Mouse (Mus musculus) cerebellum, adult 18-20 months (tissue): ENCODE measurements around the gene Aifm1.
"Not testable (repeated sequence)": the region's sequence is repeated elsewhere in the genome, so short reads cannot be mapped to it uniquely, and the experiment has no call there.

Source experiments
- DNase-seq, 2 experiments: peaks; one replicate each; pipeline ENCODE4 v3.0.0; 2021

Aifm1 gene

DNA sequence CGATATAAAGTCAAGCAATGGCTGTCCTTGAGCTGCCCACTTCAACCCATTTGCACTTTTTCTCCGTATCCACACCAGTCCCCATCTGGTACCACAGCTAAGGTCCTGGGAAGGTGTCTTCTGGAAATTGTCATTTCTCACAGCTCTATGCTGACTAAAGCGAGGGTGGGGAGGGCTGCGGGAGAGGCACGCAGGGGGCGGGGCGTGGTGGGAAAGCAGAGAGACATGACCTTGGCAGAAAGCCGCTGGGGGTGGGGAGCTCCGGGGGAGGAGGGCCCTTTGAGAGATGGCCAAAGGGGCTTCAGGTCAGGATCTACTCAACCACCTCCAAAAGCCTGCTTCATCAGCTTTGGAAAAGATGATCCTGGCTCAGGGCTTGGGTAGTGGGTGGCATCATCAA lies 58.3 kb downstream of the Aifm1 start:
- DNase-seq: no peak

GRCm38 (mm10) chrX:48454495-48454878 lies 58.9 kb downstream of the Aifm1 start:
- DNase-seq: no peak

DNA sequence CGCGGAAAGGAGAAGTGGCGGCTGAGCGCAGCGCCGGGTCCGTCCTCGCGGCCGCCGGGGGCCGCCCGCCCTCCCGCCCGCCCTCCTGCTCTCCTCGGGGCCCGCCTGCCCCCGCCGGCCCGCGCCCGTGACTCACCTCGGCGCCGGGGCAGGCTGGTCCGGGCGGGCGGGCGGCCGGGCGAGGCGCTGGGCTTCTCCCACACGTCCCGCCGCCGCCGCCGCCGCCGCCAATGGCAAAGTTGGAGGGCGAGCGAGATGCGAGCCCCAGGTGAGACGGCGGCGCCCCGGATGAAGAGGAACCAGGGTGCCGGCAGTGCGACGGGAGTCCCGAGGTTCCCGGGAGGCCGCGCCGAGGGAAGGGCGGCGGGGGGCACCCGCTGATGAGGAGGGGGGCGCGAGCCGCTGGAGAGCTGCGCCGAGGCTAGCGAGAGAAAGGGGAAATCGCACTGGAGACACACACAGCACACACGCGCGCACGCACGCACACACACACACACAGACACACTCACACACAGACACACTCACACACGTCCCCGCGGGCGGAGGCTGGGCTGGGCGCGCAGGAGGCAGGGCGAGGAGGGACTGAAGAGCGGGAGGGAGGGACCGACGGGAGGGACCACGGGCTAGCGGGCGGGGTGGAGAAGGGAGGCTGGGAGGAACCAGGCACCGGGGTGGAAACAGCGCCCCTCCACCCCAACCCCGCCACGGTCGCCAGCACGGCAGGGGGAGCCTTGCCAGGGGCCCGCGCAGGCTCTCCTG lies 59.4 kb downstream of the Aifm1 start:
- no peak for DNase-seq

DNA sequence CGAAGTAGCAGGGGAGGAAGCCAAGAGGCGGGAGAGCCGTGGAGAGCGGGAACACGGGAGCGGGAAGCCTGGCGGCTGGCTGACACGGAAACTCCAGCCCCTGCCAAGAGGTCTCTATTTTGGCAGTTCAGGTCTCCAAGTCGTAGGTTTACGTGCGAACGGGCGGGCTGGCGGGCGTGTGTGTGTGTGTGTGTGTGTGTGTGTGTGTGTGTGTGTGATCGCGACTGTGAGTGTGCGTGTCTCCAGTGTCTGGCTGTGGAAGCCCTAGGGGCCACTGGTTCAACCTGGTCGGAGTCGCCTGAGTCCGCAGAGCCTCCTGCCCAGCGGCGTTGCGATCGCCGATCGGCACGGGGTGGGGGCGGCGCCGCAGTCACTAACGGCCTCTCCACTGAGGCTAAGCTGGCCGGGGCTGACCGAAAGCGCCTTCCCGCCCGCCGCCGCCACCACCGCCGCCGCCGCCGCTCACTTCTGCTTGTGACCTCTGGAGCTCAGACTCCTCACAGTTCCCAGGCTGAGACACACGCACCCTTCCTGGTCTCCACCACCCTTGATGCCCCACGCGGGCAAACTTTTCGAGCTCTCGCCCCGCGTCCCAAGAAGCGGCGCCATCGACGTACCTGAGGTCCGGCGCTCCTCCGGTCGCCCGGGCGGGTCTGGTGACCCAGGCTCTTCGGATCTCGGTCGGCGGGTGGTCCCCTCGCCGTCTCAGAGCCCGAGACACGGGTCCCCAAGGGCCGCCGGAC lies 60.3 kb downstream of the Aifm1 start:
- DNase-seq: no peak

DNA sequence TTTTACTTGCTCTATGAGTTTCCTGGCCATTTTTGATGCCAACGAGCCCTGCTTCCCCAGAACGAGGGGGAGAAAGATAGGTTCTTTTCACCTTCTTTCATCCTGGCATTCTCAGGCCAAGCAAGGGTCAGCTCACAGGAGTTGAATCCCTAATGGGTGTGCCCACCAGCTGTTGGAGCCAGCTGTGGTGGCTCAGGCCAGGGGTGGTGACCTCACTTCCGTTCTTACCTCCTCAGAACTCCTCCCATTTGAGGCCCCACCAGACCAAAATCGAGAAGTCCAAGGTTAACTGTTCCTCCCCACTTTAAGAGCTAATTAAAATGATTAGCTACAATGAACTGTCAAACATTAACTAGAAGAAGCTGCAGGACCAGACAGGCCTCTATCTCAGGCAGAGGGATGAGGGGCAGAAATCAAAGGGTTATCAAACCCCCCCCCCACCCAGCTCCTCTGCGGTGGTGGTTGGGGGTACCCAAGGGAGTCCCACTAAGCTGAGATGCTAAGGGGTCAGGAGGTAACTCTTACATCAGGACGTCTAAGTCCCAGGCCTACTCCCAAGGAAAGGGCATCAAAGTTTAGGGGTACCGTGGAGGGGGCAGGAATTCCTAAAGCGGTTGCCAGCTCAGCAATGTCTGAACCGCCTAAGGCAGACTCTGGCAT lies 61.0 kb downstream of the Aifm1 start:
- no peak for DNase-seq

DNA sequence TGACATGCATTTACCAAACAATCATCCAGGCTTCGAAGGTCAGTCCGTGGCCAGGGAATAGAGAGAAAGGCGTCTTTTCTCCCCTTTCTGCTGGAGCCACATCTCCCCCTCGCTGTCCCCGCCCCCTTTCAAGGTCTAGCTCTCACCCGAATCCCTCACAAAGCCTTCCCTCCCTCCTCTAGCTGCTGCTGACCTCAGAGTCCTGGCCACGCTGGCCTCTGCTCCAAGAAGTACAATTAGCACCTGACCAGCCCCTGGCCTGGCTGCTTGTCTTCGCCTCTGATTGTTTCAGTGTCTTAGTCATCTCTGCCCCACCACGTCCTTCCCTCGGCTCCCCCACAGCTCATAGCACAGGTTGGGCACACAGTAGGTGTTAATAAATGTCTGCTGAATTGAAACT lies 63.7 kb downstream of the Aifm1 start:
- no peak for DNase-seq

DNA sequence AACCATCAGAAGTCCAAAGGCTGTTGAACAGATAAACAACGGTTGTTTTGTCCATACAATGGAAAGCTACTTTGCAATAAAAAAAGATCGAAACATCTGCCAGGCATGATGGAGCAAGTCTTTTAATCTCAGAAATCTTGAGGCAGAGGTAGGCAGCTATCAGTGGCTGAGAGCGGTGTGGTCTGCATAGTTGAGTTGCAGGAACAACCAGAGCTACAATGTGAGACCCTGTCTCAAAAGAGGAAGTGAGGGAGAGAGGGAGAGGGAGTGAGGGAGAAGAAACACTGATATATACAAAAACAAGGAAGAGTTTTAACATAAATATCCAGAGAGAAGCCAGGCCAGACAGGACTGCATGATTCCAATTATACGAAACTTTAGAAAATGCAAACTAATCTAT lies 68.7 kb downstream of the Aifm1 start:
- DNase-seq: no peak

DNA sequence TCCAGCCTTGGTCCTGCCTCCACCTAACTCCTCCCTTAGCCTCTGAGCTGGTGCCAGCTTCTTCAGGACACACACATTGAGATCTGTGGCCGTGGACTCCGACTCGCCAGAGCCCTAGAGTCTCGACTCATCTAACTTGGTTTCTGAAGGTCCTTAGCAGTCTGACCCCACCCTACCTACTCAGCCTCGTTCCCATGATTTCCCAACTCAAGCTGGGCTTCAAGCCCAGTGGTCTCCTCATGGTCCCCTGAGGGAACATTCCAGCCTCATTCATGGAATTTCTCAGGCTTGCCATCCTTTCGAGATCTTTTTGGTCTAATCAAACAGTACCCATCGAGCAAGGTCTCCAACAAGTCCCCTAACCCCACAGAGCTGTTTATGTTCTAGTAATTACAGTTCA lies 71.4 kb downstream of the Aifm1 start:
- no peak for DNase-seq

DNA sequence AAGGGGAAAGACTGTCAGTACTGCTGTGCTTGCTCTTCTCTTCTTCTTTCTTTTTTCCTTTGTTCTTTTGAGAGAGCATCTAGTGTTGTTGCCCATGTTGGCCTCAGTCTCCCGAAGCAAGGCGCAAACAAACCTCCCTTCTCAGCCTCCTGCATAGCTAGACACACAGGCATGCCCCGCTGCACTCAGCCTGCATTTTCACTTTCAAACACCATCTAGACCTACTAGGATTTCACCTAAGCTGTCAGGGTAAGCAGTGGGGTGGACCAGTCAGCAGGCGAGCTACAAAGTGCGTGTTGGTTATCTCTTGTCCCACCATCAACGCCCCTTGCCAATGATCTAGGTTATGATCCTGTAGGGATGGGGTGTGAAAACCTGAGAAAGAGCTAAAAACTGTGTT lies 71.8 kb downstream of the Aifm1 start:
- DNase-seq: no peak

GRCm38 (mm10) chrX:48439036-48439435 lies 74.3 kb downstream of the Aifm1 start:
- DNase-seq: no peak

- not testable (repeated sequence) for DNase-seq
These were observed 77.3 kb downstream of the Aifm1 start for GRCm38 (mm10) chrX:48436082-48436481.

DNA sequence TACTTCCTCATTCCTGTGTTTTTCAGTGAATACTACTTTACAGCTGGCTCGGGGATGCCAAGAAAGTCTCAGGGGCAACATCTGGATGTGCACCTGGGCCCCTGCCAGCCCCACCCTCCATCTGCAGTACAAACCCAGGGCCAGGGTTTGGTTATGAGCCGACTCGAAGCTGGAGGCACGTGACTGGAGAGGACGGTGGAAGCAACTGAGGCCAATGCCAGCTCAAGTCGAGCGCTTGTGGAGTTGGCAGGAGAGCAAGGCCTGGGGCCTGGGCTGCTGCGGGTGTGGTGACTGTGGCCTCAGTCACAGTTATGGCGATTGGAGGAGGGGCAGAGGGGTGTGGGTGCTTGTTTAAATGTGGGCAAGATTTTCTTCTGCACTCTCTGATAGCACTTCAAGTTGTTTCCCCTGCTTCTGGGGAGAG lies 77.9 kb downstream of the Aifm1 start:
- no peak for DNase-seq

DNA sequence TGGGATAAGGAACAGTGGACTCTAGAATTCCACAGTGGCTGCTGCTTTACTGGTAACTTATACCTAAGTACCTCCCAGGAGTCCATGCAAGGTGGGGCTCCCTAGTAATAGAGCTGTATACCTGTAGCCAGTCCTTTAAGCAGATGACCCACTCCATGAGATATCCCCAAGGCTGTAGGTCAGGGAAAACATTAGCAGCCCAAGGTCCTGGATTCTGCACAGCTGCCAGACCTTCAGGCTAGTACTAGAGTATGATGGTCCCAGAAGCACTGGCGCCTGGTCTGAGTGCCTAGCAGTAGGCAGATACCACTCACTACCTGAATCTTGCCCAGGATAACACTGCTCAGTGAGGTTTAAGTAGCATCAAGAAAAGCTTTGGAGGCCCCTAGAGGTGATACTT lies 79.1 kb downstream of the Aifm1 start:
- DNase-seq: no peak

- DNase-seq: no peak
These were observed 79.8 kb downstream of the Aifm1 start for GRCm38 (mm10) chrX:48433527-48433899.

DNA sequence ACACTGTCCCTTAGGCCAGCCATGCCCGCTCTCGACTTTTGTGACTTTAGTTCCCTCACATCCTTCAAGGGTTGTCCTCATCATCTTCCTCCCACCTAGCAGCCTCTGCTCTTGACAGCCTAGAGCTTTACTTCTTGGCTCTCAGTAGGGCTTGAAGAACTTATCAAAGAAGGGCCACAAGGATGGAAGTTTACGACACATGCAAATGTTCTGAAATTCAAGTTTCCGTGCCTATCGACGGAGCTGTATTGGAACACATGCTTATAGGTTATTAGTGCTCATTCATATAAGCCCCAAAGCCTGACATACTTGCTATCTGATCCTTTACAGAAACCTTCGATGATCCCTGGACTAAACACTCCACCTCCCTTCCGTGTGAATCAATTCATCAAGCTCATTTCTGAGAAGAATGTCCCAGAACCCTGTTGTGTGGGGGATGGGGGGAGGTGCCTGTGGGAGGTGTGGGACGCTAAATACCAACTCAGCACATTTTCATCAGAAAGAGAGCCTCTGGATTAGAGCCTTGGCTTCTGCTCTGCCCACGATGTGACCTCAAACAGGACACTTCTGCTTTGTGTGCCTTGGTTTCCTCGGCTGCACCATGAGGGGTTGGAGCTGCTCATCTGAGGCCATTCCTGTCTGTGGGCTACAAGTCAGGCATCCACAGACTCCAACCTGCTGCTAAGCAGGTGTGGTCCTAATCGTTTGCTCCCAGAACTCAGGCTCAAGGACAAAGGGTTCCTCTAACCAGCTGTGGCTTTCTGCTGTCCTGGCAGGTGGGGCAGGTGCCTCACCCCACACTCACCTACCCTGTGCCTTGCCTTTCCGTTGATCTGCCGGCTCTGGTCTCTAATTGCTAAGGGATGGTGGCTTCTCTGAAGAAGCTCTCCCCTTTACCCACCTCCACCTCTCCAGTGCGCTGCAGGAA lies 80.5 kb downstream of the Aifm1 start:
- DNase-seq: no peak

- no peak for DNase-seq
These were observed 83.8 kb downstream of the Aifm1 start for GRCm38 (mm10) chrX:48429538-48429937.

DNA sequence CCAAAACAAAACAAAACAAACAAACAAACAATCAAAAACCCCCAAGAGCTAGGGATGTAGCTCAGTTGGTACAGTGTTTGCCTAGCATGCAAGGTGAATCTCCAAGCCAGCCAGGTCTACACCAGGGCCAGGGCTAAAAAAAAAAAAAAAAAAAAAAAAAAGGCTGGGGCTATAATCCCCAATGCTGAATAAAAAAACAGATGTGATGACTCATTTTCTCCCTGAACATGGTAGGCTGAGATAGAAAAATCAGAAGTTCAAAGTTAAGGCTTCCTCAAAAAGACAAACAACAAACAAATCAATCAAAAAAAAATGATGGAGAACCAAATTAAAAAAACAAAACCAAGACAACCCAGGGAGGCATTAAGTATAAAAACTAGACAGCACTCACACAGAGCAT lies 84.3 kb downstream of the Aifm1 start:
- no peak for DNase-seq

DNA sequence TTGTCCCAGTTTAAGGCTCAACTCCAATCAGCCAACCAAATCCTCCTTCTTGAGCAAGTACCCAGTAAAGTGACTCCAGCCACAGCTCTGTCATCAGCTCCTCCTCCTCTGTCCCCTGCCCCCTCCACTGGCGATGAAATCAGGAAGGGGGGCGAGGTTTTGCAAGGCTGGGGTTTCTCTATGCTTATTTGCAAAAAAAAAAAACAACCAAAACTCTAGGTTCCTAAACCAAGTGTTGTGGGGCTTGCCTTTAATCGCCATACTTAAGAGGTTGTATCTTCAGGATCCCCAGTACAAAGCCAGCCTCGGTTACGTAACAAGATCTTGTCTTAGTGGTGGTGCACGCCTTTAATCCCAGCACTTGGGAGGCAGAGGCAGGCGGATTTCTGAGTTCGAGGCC lies 84.7 kb downstream of the Aifm1 start:
- no peak for DNase-seq

GRCm38 (mm10) chrX:48428241-48428640 lies 85.1 kb downstream of the Aifm1 start:
- DNase-seq: no peak

GRCm38 (mm10) chrX:48425280-48425679 lies 88.1 kb downstream of the Aifm1 start:
- no peak for DNase-seq
